Mouse (Mus musculus): Measurements from ENCODE around the gene Eif4e.

DNA sequence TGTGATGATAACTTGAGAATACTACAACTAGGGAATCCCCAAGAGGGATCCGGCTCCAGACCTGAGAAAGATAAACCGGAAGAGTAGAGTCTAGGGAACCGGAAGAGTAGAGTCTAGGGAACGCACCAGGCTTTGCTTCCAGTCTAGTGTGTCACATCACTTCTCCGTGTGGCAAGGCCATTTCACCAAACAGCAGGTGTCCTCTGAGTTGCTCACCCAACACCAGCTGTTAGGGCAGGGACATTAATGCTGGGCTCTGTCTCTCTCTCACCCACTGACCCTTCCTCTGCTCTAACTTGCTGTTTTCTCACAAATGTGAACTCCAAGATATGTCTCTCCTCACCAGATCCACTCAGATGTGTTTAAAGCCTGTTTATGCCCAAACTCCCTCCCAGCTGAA is 82.7 kb downstream of the Eif4e start:
- TF ChIP-seq POLR2AphosphoS2 (IDR thresholded peaks at IDR 0.05; ENCODE audit: low read length), result no peak
- TF ChIP-seq MXI1 (IDR thresholded peaks at IDR 0.05; ENCODE audit: low read depth, low read length), result no peak
- TF ChIP-seq CTCF (IDR thresholded peaks at IDR 0.05 in 2 of 3, conservative IDR thresholded peaks at IDR 0.05 in 1 of 3; ENCODE audit: control insufficient read depth in 1 of 3, insufficient read depth in 1 of 3, low read depth in 2 of 3, low read length in 3 of 3, poor library complexity in 1 of 3, severe bottlenecking in 1 of 3), result no peak
- TF ChIP-seq USF2 (IDR thresholded peaks at IDR 0.05; ENCODE audit: borderline replicate concordance in 1 of 2, insufficient read depth in 1 of 2, low read depth in 1 of 2, low read length in 2 of 2), result no peak
- no peak for TF ChIP-seq TCF12 (IDR thresholded peaks at IDR 0.05; ENCODE audit: low read depth, low read length)
- TF ChIP-seq JUND (IDR thresholded peaks at IDR 0.05; ENCODE audit: low read depth, low read length), result no peak
- TF ChIP-seq HCFC1 (IDR thresholded peaks at IDR 0.05; ENCODE audit: low read depth, low read length), result no peak
- TF ChIP-seq POLR2A (IDR thresholded peaks at IDR 0.05; ENCODE audit: control insufficient read depth in 1 of 2, insufficient read depth in 1 of 2, low read depth in 1 of 2, low read length in 2 of 2, poor library complexity in 1 of 2), result no peak
- no peak for TF ChIP-seq EP300 (IDR thresholded peaks at IDR 0.05; ENCODE audit: low read depth in 1 of 2, low read length in 2 of 2)
